In genomic region chr19:22753311-22753809, GRCm38 (mm10) we compare ENCODE assay signal across 10 mouse cellular contexts.
DNase-seq lines count a peak whose midpoint lies in the region; ATAC-seq lines count a peak whose summit lies in the region.
"Had no signal": no experiment of that assay in that cellular context is flagged by ENCODE, and none has a peak within 500 bp of the region (broad histone marks: within the 10 kb centered on the region; RNA-seq: fewer than 3 reads in every experiment).

No protein-coding gene starts in this region.

- H3K27ac ChIP-seq in midbrain, embryonic 11.5 days (ENCODE audit: low read depth, low read length) = no peak overlapping the region
- no peak overlapping the region for H3K27ac ChIP-seq in midbrain, embryonic 10.5 days (replicated peaks)
- no peak overlapping the region for H3K27ac ChIP-seq in forebrain, embryonic 14.5 days (ENCODE audit: low read depth, low read length)
- H3K27ac ChIP-seq in lung, embryonic 16.5 days (ENCODE audit: low read length) = no peak overlapping the region
- H3K27ac ChIP-seq: midbrain, embryonic 12.5 days had no signal

- no peak overlapping the region for H3K4me3 ChIP-seq in midbrain, embryonic 11.5 days (ENCODE audit: low read depth, low read length)
- H3K4me3 ChIP-seq in midbrain, embryonic 10.5 days = no peak overlapping the region
- no peak overlapping the region for H3K4me3 ChIP-seq in forebrain, embryonic 14.5 days (ENCODE audit: low read depth, low read length)
- 0 out of 2 replicates have a peak overlapping the region, but pooled peaks have one; percentile 4 for H3K4me3 ChIP-seq in lung, embryonic 16.5 days (ENCODE audit: low read length)
- H3K4me3 ChIP-seq: midbrain, embryonic 12.5 days had no signal

- H3K36me3 ChIP-seq in midbrain, embryonic 11.5 days (ENCODE audit: control insufficient read depth, insufficient read depth, low read length) = no peaks in the 10 kb centered on the region
- no peaks in the 10 kb centered on the region for H3K36me3 ChIP-seq in midbrain, embryonic 10.5 days
- no peaks in the 10 kb centered on the region for H3K36me3 ChIP-seq in forebrain, embryonic 14.5 days (ENCODE audit: control insufficient read depth, insufficient read depth, low read length)
- no peaks in the 10 kb centered on the region for H3K36me3 ChIP-seq in lung, embryonic 16.5 days (ENCODE audit: control insufficient read depth, insufficient read depth, low read length)
- H3K36me3 ChIP-seq: midbrain, embryonic 12.5 days had no signal

- H3K9me3 ChIP-seq in midbrain, embryonic 11.5 days (ENCODE audit: control insufficient read depth, low read length) = no peaks in the 10 kb centered on the region
- no peaks in the 10 kb centered on the region for H3K9me3 ChIP-seq in midbrain, embryonic 10.5 days (replicated peaks)
- no peaks in the 10 kb centered on the region for H3K9me3 ChIP-seq in forebrain, embryonic 14.5 days (replicated peaks; ENCODE audit: control insufficient read depth, low read length)
- no peaks in the 10 kb centered on the region for H3K9me3 ChIP-seq in lung, embryonic 16.5 days (ENCODE audit: control insufficient read depth, low read length)
- H3K9me3 ChIP-seq: midbrain, embryonic 12.5 days had no signal

- WGBS in midbrain, embryonic 11.5 days = 65% methylated on average over 13 of the region's 13 CpGs
- 76% methylated on average over 13 of the region's 13 CpGs for WGBS in midbrain, embryonic 10.5 days
- 39% methylated on average over 13 of the region's 13 CpGs for WGBS in forebrain, embryonic 14.5 days
- 29% methylated on average over 13 of the region's 13 CpGs for WGBS in lung, embryonic 16.5 days

- no peak overlapping the region for H3K4me2 ChIP-seq in midbrain, embryonic 11.5 days
- no peak overlapping the region for H3K4me2 ChIP-seq in forebrain, embryonic 14.5 days (ENCODE audit: low read length)
- peak overlapping the region; percentile 48 for H3K4me2 ChIP-seq in lung, embryonic 16.5 days (ENCODE audit: low read depth, low read length)
- H3K4me2 ChIP-seq: midbrain, embryonic 12.5 days had no signal

- H3K9ac ChIP-seq in midbrain, embryonic 11.5 days (ENCODE audit: low read length) = no peak overlapping the region
- no peak overlapping the region for H3K9ac ChIP-seq in forebrain, embryonic 14.5 days (ENCODE audit: low read length)
- H3K9ac ChIP-seq in lung, embryonic 16.5 days (ENCODE audit: low read length) = no peak overlapping the region
- H3K9ac ChIP-seq: midbrain, embryonic 12.5 days had no signal

- no peaks in the 10 kb centered on the region for H3K27me3 ChIP-seq in midbrain, embryonic 11.5 days (ENCODE audit: control insufficient read depth, insufficient read depth, low read length)
- no peaks in the 10 kb centered on the region for H3K27me3 ChIP-seq in midbrain, embryonic 10.5 days (ENCODE audit: low read depth, poor library complexity, severe bottlenecking)
- no peaks in the 10 kb centered on the region for H3K27me3 ChIP-seq in forebrain, embryonic 14.5 days (replicated peaks; ENCODE audit: control insufficient read depth, insufficient read depth, low read length)
- no peaks in the 10 kb centered on the region for H3K27me3 ChIP-seq in lung, embryonic 16.5 days (ENCODE audit: control insufficient read depth, insufficient read depth, low read depth, low read length)
- H3K27me3 ChIP-seq: midbrain, embryonic 12.5 days; Patski had no signal

- no peaks in the 10 kb centered on the region for H3K4me1 ChIP-seq in midbrain, embryonic 11.5 days (ENCODE audit: control insufficient read depth, insufficient read depth, low read length)
- H3K4me1 ChIP-seq in midbrain, embryonic 10.5 days = peaks cover 10% of the 10 kb centered on the region; the same call in 1 of the 2 replicates
- H3K4me1 ChIP-seq in forebrain, embryonic 14.5 days (ENCODE audit: control insufficient read depth, insufficient read depth, low read length) = peaks cover 2% of the 10 kb centered on the region; the same call in 1 of the 2 replicates
- no peaks in the 10 kb centered on the region; the same call in 1 of the 2 replicates for H3K4me1 ChIP-seq in lung, embryonic 16.5 days (replicated peaks; ENCODE audit: control insufficient read depth, insufficient read depth, low read length)
- H3K4me1 ChIP-seq: midbrain, embryonic 12.5 days had no signal

- ATAC-seq in midbrain, embryonic 11.5 days (ENCODE audit: low FRiP score) = no peak
- ATAC-seq in forebrain, embryonic 14.5 days = peak; percentile 85; the same call in 1 of the 2 replicates
- peak; percentile 78 for ATAC-seq in lung, embryonic 16.5 days (ENCODE audit: low read depth)
- ATAC-seq: Patski had no signal

- peak; percentile 39 for DNase-seq in midbrain, embryonic 11.5 days (ENCODE audit: low spot score, missing footprints)
- no peak for DNase-seq in midbrain, embryonic 10.5 days (ENCODE audit: low spot score)
- DNase-seq in forebrain, embryonic 14.5 days (ENCODE audit: low spot score) = peak; percentile 69
- peak; percentile 77 to 79 for DNase-seq in layer of hippocampus, adult 8-10 months (ENCODE audit: low spot score in 2 of 2)
- DNase-seq in thymus, postnatal 36 days = no peak
- no peak for DNase-seq in adrenal gland, postnatal 4 days (ENCODE audit: low spot score in 2 of 2)
- no peak for DNase-seq in thymus, postnatal 14 days

Comparison
In these comparisons a context has a peak if more than half of its experiments do, and no peak if none do; other contexts are left out.
1. DNase-seq: peak in midbrain, embryonic 11.5 days (single experiment), forebrain, embryonic 14.5 days (single experiment) and layer of hippocampus, adult 8-10 months (2 of 2); none in midbrain, embryonic 10.5 days (single experiment), thymus, postnatal 36 days (0 of 2), adrenal gland, postnatal 4 days (0 of 2) and thymus, postnatal 14 days (single experiment).